Mouse (Mus musculus) gastrocnemius, adult 2 months (tissue): ENCODE measurements around the gene Lins1. TPM values are rescaled to one million over a fixed set of nuclear protein-coding genes. Genes with fewer than 3 reads are reported as not detected.

Experiments
- DNase-seq: peaks from one replicate; pipeline ENCODE4 v3.0.0; 2022
- H3K27ac ChIP-seq: fragments of 200-600 bp; 2 replicates; pipeline ENCODE4 v1.8.1; 2022; ENCODE audit warnings: mild to moderate bottlenecking
- H3K4me3 ChIP-seq: fragments of 200-600 bp; 2 replicates; pipeline ENCODE4 v1.8.1; 2022; ENCODE audit warnings: mild to moderate bottlenecking, moderate library complexity
- CTCF ChIP-seq: fragments of 200-600 bp; IDR thresholded peaks from 2 replicates; pipeline ENCODE4 v1.8.1; 2022; ENCODE audit warnings: antibody characterized with exemption, mild to moderate bottlenecking, moderate library complexity
- intact Hi-C: fragments of 180-260 bp; cut with DNase I; formaldehyde crosslinking; loops from one replicate; pipeline ENCODE4 v1.15.1; 2025
- total RNA-seq, 2 experiments: library from RNA; stranded (reverse); gene quantifications; 2 replicates each; pipeline ENCODE4 v1.2.3; 2021

Lins1 gene
- total RNA-seq, 2 experiments from 2014 or later = 4.4 to 5.8 TPM

GRCm38 (mm10) chr7:66682119-66682863, 7.4 kb upstream of the Lins1 start:
- Histone ChIP-seq H3K4me3 (no peak overlapping the region), H3K27ac (no peak overlapping the region)
- no peak for TF ChIP-seq CTCF
- no peak for DNase-seq
- intact Hi-C loops = no loop called here

DNA sequence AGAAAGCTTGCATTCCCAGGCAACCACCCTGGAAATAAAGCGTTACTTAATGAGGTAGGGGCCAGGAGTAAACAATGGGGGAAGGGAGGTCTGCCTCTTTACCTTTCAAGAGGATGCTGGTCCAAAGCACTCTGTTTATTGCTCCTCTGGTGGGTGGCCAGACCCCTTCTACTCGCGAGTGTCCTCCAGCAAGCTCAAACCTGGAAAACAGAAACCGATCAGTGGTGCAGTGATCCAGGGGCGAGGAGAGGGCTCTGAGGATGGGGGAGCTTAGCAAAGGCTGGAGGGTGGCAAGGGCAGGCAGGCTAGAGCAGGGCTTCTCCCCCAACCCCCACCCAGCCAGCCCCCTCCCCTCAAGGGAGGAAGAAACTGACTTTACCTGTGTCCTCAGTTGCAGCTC, 968 bp upstream of the Lins1 start:
- intact Hi-C loops = no loop called here
- TF ChIP-seq CTCF = no peak
- Histone ChIP-seq H3K27ac (peak overlapping the region; percentile 93), H3K4me3 (peak overlapping the region; percentile 97)
- DNase-seq = no peak

DNA sequence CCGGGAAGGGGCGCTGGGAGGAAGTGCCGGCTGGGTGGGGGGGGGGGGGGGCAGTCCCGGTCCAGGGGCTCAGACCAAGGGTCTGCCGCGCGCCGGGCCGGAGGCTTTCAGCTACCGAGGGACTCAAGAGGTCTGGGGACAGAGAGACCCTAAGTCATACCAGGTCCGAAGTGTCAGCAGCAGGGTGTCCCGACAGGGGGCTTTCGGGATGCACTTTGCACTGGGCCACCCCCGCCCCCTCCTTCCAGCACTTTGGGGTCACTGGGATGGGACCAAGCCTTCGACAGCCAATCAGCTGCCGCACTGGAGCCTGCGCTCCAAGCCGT, 432 bp upstream of the Lins1 start, which contains the start of gene Asb7:
TSS of gene Asb7 (minus strand) at position 303 of the 326 bp plus-strand sequence.
- Histone ChIP-seq H3K4me3 (peak within 1 kb of the TSS; percentile 97), H3K27ac (peak within 1 kb of the TSS; percentile 96)
- no peak for TF ChIP-seq CTCF
- intact Hi-C loops = no loop called here
- DNase-seq = no peak

- intact Hi-C loops = loop anchor here (10.0 kb wide), 1 partner anchor 950 kb away; the partner anchor contains the start of genes Lrrc28 and Ttc23
- DNase-seq = no peak
- Histone ChIP-seq H3K27ac (no peak overlapping the region), H3K4me3 (no peak overlapping the region)
- no peak for TF ChIP-seq CTCF
Observed at GRCm38 (mm10) chr7:66694467-66694866, 4.8 kb downstream of the Lins1 start.

DNA sequence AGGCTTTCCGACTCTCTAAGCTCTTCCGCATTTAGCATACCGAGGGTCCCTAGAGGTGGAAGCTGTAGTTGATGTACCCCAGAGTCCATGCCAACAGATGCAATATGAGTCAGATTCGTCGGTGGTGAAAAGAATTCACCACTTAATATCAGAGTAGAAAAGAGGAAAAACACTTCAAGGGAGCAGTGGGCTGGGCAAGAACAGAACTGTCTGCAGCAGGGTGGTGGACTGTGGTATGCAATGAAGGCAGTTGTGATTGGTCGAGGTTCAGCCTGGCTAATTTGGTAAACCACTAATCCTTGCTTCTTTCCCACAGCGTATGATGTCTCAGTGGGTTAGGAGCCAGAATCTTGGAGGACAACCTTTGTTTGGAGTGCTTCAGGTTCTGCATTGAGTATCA, 13.0 kb downstream of the Lins1 start:
- DNase-seq = no peak
- intact Hi-C loops = no loop called here
- Histone ChIP-seq H3K4me3 (no peak overlapping the region), H3K27ac (no peak overlapping the region)
- TF ChIP-seq CTCF = no peak

DNA sequence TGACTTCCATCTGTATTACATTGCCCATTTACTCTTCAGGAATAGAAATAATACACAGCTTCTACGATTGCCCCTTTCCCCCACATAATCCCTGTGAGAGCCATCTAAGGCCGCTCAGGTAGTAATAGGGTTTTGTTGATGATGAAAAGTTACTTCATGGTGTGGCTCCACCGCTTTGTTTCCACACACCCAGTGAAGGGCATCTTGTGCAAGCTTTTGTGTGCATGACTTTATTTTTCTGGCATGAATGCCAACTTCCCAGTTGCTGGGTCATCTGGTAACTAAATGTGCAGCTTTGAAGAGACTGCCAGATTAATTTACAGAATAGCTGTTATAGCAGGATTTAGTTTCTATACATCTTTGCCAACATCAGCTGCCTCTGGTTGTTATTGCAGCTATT, 14.9 kb downstream of the Lins1 start:
- intact Hi-C loops = no loop called here
- no peak for TF ChIP-seq CTCF
- Histone ChIP-seq H3K4me3 (no peak overlapping the region), H3K27ac (no peak overlapping the region)
- no peak for DNase-seq

DNA sequence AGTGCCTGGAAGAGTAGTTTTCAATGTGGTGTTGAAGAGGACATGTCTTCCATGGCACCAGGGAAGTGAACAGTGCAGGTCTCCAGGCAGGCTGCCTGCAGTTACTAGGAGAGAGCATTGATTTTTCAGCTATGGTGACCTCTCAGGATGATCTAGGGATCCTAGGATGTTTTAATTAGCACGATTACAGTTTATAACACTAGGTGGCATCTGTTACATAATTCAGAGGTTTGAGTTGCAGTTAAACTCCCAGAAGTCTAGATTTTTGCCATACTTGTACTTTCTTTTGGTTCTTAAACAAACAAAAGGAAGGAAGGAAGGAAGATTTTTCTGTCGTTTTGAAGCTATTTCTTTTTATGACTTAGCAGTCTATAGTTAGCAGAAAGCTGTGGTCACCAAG, 21.5 kb downstream of the Lins1 start:
- Histone ChIP-seq H3K4me3 (no peak overlapping the region), H3K27ac (no peak overlapping the region)
- DNase-seq = no peak
- intact Hi-C loops = loop anchor here (2.0 to 10.0 kb wide), 2 partner anchors 128 to 484 kb away; partner anchors contain the start of gene Adamts17
- peak; percentile 51 for TF ChIP-seq CTCF

DNA sequence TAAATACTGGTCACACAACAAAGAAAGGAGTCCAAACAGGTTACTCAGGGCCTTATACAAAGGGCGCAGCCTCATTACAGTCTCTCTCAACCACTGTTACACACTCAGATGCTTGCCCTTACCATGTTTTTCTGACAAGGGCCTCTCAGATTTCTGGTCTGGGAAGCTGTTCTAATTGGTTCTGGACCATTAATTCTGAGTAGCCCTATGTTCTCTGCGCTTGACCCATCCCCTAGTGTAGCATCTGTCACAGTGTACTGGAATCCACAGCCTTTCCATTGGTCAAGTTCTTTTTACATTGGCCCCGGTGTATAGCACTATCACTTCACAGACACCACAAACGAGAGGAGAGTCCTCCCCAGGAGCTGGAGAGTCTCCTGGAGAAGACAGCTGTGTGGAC, 34.8 kb downstream of the Lins1 start:
- intact Hi-C loops = no loop called here
- DNase-seq = no peak
- H3K27ac ChIP-seq = no peak overlapping the region
- no peak for TF ChIP-seq CTCF
- no peak overlapping the region for H3K4me3 ChIP-seq

DNA sequence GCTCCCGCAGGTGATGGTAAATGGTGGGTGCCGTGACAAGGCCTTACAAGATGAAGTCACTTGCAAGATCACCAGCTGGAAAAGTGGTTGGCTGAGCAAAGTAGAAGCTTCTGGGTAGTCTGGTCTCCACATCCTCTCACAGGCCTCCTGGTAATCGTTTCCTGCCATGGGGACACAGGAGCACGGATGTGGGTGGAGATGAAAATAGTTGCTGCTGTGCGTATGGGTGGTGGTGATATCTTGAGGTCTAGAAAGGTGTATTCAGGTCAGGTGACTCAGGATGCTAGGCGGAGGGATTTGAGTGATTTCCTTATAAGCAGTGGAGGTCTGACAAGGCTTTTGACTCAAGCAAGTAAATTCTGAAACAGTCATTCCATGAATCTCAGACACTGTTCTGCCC, 35.3 kb downstream of the Lins1 start:
- DNase-seq = no peak
- H3K27ac ChIP-seq = no peak overlapping the region
- no peak for TF ChIP-seq CTCF
- H3K4me3 ChIP-seq = no peak overlapping the region
- intact Hi-C loops = no loop called here

DNA sequence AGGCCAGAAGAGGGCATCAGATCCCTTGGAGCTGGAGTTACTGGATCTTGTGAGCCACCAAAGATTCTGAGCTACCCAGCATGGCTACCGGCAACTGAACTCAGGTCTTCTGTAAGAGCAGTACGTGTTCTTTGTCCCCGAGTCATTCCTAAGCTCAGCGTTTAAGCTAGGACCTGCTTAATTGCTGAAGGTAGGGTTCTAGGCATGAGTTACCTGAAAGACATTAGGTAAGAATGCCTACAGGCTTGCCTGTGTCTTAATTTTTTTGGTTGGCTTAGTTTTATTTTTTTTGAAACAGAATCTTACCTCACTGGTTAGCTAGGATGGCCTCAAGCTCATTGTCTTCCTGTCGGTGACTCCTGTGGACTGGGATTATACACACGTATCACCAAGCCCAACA, 38.4 kb downstream of the Lins1 start:
- no peak overlapping the region for H3K27ac ChIP-seq
- no peak for DNase-seq
- no peak for TF ChIP-seq CTCF
- intact Hi-C loops = no loop called here
- H3K4me3 ChIP-seq = no peak overlapping the region

GRCm38 (mm10) chr7:66729232-66729631, 39.5 kb downstream of the Lins1 start:
- no peak for DNase-seq
- TF ChIP-seq CTCF = no peak
- H3K27ac ChIP-seq = no peak overlapping the region
- intact Hi-C loops = no loop called here
- no peak overlapping the region for H3K4me3 ChIP-seq

DNA sequence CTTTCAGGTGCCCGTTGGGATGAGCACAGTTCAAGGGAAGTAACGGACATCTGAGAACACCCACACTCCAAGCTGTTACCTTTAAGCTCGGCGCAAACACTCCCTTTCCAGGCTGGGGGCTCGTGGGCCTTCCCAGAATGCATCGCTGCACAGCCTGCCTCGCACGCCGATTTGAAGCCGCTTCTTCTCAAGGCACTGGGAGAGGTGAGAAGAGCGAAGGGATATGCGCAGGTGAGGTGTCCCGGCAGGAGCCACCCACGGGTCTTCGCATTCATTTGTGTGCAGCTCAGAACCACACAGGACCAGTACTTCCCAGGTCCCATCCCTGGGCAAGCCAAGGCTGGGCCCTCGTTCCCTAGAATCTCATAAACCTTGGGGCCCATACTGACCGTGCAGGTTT, 43.7 kb downstream of the Lins1 start:
- Histone ChIP-seq H3K27ac (no peak overlapping the region), H3K4me3 (no peak overlapping the region)
- intact Hi-C loops = no loop called here
- no peak for TF ChIP-seq CTCF
- no peak for DNase-seq

GRCm38 (mm10) chr7:66733882-66734281, 44.2 kb downstream of the Lins1 start:
- TF ChIP-seq CTCF = no peak
- intact Hi-C loops = no loop called here
- H3K27ac ChIP-seq = no peak overlapping the region
- no peak overlapping the region for H3K4me3 ChIP-seq
- DNase-seq = no peak

- Histone ChIP-seq H3K27ac (no peak overlapping the region), H3K4me3 (no peak overlapping the region)
- no peak for TF ChIP-seq CTCF
- intact Hi-C loops = no loop called here
- no peak for DNase-seq
Observed at GRCm38 (mm10) chr7:66734466-66734865, 44.8 kb downstream of the Lins1 start.

DNA sequence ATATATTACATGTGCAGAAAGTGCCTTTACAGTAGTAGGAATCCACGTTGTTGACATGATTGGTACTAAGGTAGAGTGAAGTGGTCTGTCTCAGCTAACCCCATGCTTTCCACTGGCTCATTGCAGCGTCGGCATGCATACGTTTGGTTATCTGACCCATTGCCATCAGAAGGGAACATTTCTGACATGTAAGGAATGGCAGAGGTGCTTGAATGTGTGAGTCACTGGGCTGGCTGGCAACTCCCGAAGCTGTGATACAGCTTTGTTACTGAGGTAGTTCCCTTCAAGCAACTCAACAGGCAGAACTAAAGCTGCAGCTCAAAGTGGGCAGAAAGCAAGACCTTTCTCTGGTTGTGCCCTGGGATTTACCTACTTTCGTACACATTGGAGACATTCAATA, 45.3 kb downstream of the Lins1 start:
- intact Hi-C loops = no loop called here
- Histone ChIP-seq H3K27ac (no peak overlapping the region), H3K4me3 (no peak overlapping the region)
- no peak for TF ChIP-seq CTCF
- DNase-seq = no peak
